Mouse (Mus musculus): ENCODE results near the gene Tmem269. TPM values are rescaled to one million over a fixed set of nuclear protein-coding genes. Genes with fewer than 3 reads are reported as not detected.

Gene Tmem269
- total and polyA plus RNA-seq, 2 experiments from 2014 or later = 0.30 to 0.37 TPM

DNA sequence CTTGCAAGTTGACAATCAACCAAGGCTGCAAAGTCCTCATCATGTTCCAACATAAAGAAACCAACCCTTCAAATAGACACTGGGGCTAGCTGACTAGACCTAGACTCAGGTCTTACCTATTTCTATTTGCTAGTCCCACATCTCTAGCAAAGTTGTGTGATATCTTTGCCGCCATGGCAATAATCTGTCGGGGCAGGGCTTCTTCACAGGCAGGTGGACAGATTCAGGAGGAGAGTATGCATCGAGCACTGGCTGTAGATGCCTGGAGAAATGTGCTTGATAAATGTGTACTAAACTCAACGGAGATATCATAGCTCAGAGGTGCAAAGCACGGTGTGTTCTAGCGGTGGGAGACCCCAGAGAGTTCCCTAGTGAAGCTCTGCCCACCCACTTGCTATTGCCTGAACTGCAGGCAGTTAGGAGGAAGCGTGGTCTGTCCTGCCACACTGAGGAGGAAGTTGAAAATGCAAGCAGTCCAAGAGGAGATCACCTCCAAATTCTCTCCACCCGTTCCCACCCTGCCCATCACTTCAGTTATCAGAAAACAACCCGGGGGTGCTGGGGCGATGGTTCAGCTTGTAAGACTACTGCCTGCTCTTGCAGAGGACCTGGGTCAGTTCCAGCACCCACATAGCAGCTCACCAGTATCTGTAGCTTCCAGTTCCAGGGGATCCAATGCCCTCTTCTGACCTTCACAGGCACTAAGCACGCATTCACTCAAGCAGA is 29.8 kb downstream of the Tmem269 start:
- Histone ChIP-seq H3K4me1 (ENCODE audit: insufficient read depth, low read length) (no peaks in the 10 kb centered on the region), H3K4me2 (ENCODE audit: low read depth, low read length) (no peak overlapping the region), H3K9ac (replicated peaks; ENCODE audit: low read length) (no peak overlapping the region), H3K36me3 (ENCODE audit: insufficient read depth, low read length) (no peaks in the 10 kb centered on the region), H3K27me3 (ENCODE audit: insufficient read depth, low read length) (no peaks in the 10 kb centered on the region), H3K4me3 (ENCODE audit: low read length) (no peak overlapping the region), H3K27ac (no peak overlapping the region), H3K9me3 (ENCODE audit: low read length) (no peaks in the 10 kb centered on the region)
- DNase-seq (ENCODE audit: low spot score) = peak; percentile 34
- TF ChIP-seq CTCF (IDR thresholded peaks at IDR 0.05; ENCODE audit: low read depth) = peak; percentile 67
- ATAC-seq = 0 out of 2 replicates have a peak, but pooled peaks have one; percentile 43
- WGBS = 52% methylated on average over 11 of the region's 11 CpGs

GRCm38 (mm10) chr4:119185771-119186170 is 32.2 kb downstream of the Tmem269 start:
- no peak overlapping the region for H3K9ac ChIP-seq (replicated peaks; ENCODE audit: low read length)
- DNase-seq (ENCODE audit: low spot score) = no peak
- H3K4me2 ChIP-seq (ENCODE audit: low read depth, low read length) = no peak overlapping the region
- H3K4me1 ChIP-seq (ENCODE audit: insufficient read depth, low read length) = no peaks in the 10 kb centered on the region
- TF ChIP-seq CTCF (IDR thresholded peaks at IDR 0.05; ENCODE audit: low read depth) = no peak
- no peaks in the 10 kb centered on the region for H3K9me3 ChIP-seq (ENCODE audit: low read length)
- ATAC-seq = no peak
- WGBS = 79% methylated on average over 4 of the region's 4 CpGs
- H3K27me3 ChIP-seq (ENCODE audit: insufficient read depth, low read length) = no peaks in the 10 kb centered on the region
- no peak overlapping the region for H3K27ac ChIP-seq
- H3K4me3 ChIP-seq (ENCODE audit: low read length) = no peak overlapping the region
- H3K36me3 ChIP-seq (ENCODE audit: insufficient read depth, low read length) = no peaks in the 10 kb centered on the region

DNA sequence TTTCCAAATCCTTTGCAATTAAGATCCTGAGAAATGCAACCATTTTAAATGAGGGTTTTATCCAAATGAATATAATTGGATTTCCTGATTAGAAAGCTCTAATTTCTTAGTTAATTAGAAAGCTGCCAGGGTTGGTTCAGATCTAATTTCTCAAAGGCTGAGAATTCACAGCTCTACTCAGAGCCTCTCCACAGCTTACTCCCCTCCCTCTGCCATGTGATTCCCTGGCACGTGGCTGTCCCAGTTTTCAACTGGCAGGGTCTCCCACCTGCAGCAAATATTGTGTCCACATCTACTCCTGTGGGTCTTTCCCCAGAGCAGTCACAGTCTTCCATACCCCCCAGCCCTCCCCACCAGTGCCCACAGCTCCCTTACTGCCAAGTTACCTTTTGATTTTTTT is 34.5 kb downstream of the Tmem269 start:
- no peak overlapping the region for H3K9ac ChIP-seq (replicated peaks; ENCODE audit: low read length)
- H3K4me3 ChIP-seq (ENCODE audit: low read length) = no peak overlapping the region
- no peaks in the 10 kb centered on the region for H3K4me1 ChIP-seq (ENCODE audit: insufficient read depth, low read length)
- H3K36me3 ChIP-seq (ENCODE audit: insufficient read depth, low read length) = no peaks in the 10 kb centered on the region
- peak; percentile 18 for DNase-seq (ENCODE audit: low spot score)
- no peak overlapping the region for H3K4me2 ChIP-seq (ENCODE audit: low read depth, low read length)
- no peak overlapping the region for H3K27ac ChIP-seq
- TF ChIP-seq CTCF (IDR thresholded peaks at IDR 0.05; ENCODE audit: low read depth) = no peak
- H3K27me3 ChIP-seq (ENCODE audit: insufficient read depth, low read length) = no peaks in the 10 kb centered on the region
- 41% methylated on average over 1 of the region's 1 CpGs for WGBS
- peak; percentile 58; the same call in 1 of the 2 replicates for ATAC-seq
- no peaks in the 10 kb centered on the region for H3K9me3 ChIP-seq (ENCODE audit: low read length)

GRCm38 (mm10) chr4:119181456-119181855 is 36.6 kb downstream of the Tmem269 start:
- no peak for TF ChIP-seq CTCF (IDR thresholded peaks at IDR 0.05; ENCODE audit: low read depth)
- 90% methylated on average over 9 of the region's 9 CpGs for WGBS
- no peak for DNase-seq (ENCODE audit: low spot score)
- Histone ChIP-seq H3K4me2 (ENCODE audit: low read depth, low read length) (no peak overlapping the region), H3K36me3 (ENCODE audit: insufficient read depth, low read length) (no peaks in the 10 kb centered on the region), H3K4me3 (ENCODE audit: low read length) (no peak overlapping the region), H3K27me3 (ENCODE audit: insufficient read depth, low read length) (no peaks in the 10 kb centered on the region), H3K4me1 (ENCODE audit: insufficient read depth, low read length) (no peaks in the 10 kb centered on the region), H3K9ac (replicated peaks; ENCODE audit: low read length) (no peak overlapping the region), H3K27ac (no peak overlapping the region), H3K9me3 (ENCODE audit: low read length) (no peaks in the 10 kb centered on the region)
- ATAC-seq = no peak

DNA sequence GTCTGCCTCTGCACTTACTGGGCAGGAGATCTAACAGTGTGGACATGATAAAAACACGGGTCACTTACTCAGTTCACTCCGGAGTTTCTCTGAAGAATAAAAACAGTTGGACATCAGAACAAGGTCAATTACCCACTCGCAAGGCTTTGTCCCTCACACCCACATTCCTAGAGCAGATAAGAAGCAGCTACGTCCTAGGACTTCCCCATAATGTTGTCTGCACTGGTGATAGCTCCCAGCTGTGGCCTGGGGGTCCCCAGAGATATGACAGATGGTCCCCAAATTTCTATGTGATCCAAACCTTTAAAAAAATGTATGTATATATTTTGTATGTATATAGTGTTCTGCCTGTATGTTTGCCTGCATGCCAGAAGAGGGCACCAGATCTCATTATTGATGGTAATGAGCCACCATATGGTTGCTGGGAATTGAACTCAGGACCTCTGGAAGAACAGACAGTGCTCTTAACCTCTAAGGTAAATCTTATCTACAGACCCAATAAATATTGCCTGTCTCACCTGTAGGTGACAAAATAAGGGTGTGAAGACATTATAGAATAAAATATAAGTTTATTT is 37.8 kb downstream of the Tmem269 start:
- Histone ChIP-seq H3K27me3 (ENCODE audit: insufficient read depth, low read length) (no peaks in the 10 kb centered on the region), H3K4me2 (ENCODE audit: low read depth, low read length) (no peak overlapping the region), H3K9me3 (ENCODE audit: low read length) (no peaks in the 10 kb centered on the region), H3K4me1 (ENCODE audit: insufficient read depth, low read length) (no peaks in the 10 kb centered on the region), H3K27ac (no peak overlapping the region), H3K9ac (replicated peaks; ENCODE audit: low read length) (no peak overlapping the region), H3K36me3 (ENCODE audit: insufficient read depth, low read length) (no peaks in the 10 kb centered on the region), H3K4me3 (ENCODE audit: low read length) (no peak overlapping the region)
- DNase-seq (ENCODE audit: low spot score) (no peak), ATAC-seq (no peak)
- 53% methylated on average over 4 of the region's 4 CpGs for WGBS
- TF ChIP-seq CTCF (IDR thresholded peaks at IDR 0.05; ENCODE audit: low read depth) = peak; percentile 26

DNA sequence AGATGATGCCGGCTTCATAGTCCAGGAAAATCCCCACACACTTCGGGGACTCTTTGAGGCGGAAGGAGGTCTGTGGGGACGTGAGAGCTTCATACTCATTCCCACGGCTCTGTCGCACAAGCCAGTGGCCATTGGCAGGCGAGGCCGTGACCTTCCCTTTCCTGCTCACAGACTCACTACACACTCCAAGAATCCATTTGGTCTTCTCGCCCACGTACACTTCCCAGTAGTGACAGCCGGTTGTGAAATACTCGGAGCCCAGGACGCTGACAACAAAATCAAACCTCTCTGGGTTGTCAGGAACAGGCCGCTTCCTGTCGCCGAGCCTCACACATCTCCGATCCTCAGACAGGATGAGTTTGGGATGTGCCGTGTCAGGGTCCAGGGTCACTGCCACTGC is 39.7 kb downstream of the Tmem269 start:
- no peaks in the 10 kb centered on the region for H3K27me3 ChIP-seq (ENCODE audit: insufficient read depth, low read length)
- no peak for TF ChIP-seq CTCF (IDR thresholded peaks at IDR 0.05; ENCODE audit: low read depth)
- WGBS = 74% methylated on average over 18 of the region's 18 CpGs

DNA sequence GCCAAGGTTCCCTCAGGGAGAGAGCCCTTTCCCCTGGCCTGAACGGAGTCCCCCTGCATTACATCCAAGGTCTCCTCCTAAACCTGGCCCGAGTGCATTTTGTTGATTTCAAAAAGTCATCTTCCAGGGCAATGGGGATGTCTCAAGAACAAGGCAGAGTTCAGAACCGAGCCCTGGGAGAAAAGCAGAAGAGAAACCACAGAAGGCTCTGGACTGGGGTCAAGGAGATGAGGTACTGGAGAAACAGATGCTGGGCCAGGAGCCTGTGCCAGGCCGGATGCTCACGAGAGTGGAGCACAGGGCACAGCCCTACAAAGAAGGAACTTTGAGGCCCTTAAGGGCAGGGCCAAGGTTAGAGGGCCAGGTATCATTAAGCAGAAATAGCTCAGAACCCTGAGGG is 40.3 kb downstream of the Tmem269 start:
- WGBS = 73% methylated on average over 5 of the region's 5 CpGs
- Histone ChIP-seq H3K36me3 (ENCODE audit: insufficient read depth, low read length) (no peaks in the 10 kb centered on the region), H3K4me2 (ENCODE audit: low read depth, low read length) (no peak overlapping the region), H3K4me3 (ENCODE audit: low read length) (no peak overlapping the region), H3K4me1 (ENCODE audit: insufficient read depth, low read length) (peaks cover 8% of the 10 kb centered on the region), H3K27ac (no peak overlapping the region), H3K9ac (replicated peaks; ENCODE audit: low read length) (no peak overlapping the region), H3K27me3 (ENCODE audit: insufficient read depth, low read length) (no peaks in the 10 kb centered on the region), H3K9me3 (ENCODE audit: low read length) (no peaks in the 10 kb centered on the region)
- no peak for TF ChIP-seq CTCF (IDR thresholded peaks at IDR 0.05; ENCODE audit: low read depth)
- DNase-seq (ENCODE audit: low spot score) (no peak), ATAC-seq (no peak)

More for the DNA sequence above, 39.7 kb downstream of the Tmem269 start:
- Histone ChIP-seq H3K4me3 (ENCODE audit: low read length) (no peak overlapping the region), H3K9me3 (ENCODE audit: low read length) (no peaks in the 10 kb centered on the region), H3K4me1 (ENCODE audit: insufficient read depth, low read length) (0 out of 2 replicates have a peak, but pooled peaks cover 1% of the 10 kb centered on the region), H3K9ac (replicated peaks; ENCODE audit: low read length) (no peak overlapping the region), H3K36me3 (ENCODE audit: insufficient read depth, low read length) (no peaks in the 10 kb centered on the region), H3K27ac (no peak overlapping the region), H3K4me2 (ENCODE audit: low read depth, low read length) (no peak overlapping the region)
- no peak for ATAC-seq
- DNase-seq (ENCODE audit: low spot score) = no peak
